Mouse (Mus musculus) midbrain, postnatal 0 days (tissue): ENCODE results near the gene Shisal1. TPM values are rescaled to one million over a fixed set of nuclear protein-coding genes. Genes with fewer than 3 reads are reported as not detected.

Experiments
- ATAC-seq: fragments of 200-750 bp; cut with Nextera tagmentation; 2 replicates; pipeline ENCODE4 v1.8.0; 2017; ENCODE audit warnings: moderate number of reproducible peaks, mild to moderate bottlenecking, moderate TSS enrichment, moderate library complexity; ENCODE audit not compliant: low FRiP score
- DNase-seq: peaks from one replicate; pipeline ENCODE4 v3.0.0-alpha.2; 2015; ENCODE audit warnings: low spot score
- H3K27ac ChIP-seq: fragments of 300-500 bp; sonication (generic); 2 replicates; pipeline ENCODE4 v1.5.1; 2014; ENCODE audit warnings: low read depth, mild to moderate bottlenecking, low read length, mixed read lengths
- H3K27me3 ChIP-seq: fragments of 300-500 bp; sonication (generic); 2 replicates; pipeline ENCODE4 v1.6.1; 2014; ENCODE audit warnings: low read length, control low read depth, mixed read lengths; ENCODE audit not compliant: insufficient read depth
- H3K36me3 ChIP-seq: fragments of 300-500 bp; sonication (generic); 2 replicates; pipeline ENCODE4 v1.6.1; 2014; ENCODE audit warnings: low read length, control low read depth, mixed read lengths; ENCODE audit not compliant: insufficient read depth
- H3K4me1 ChIP-seq: fragments of 300-500 bp; sonication (generic); 2 replicates; pipeline ENCODE4 v1.6.1; 2014; ENCODE audit warnings: mild to moderate bottlenecking, control low read depth, antibody characterized with exemption, low read length, mixed read lengths; ENCODE audit not compliant: insufficient read depth
- H3K4me2 ChIP-seq: fragments of 300-500 bp; sonication (generic); 2 replicates; pipeline ENCODE4 v1.6.1; 2014; ENCODE audit warnings: low read depth, mild to moderate bottlenecking, low read length, mixed read lengths; ENCODE audit not compliant: poor library complexity, severe bottlenecking
- H3K4me3 ChIP-seq: fragments of 300-500 bp; sonication (generic); 2 replicates; pipeline ENCODE4 v1.5.1; 2014; ENCODE audit warnings: low read depth, mild to moderate bottlenecking, low read length, moderate library complexity
- H3K9ac ChIP-seq: fragments of 300-500 bp; sonication (generic); replicated peaks from 2 replicates; pipeline ENCODE4 v1.6.1; 2014; ENCODE audit warnings: mild to moderate bottlenecking, low read length, moderate library complexity, mixed read lengths; ENCODE audit not compliant: poor library complexity, severe bottlenecking
- H3K9me3 ChIP-seq: fragments of 300-500 bp; sonication (generic); 2 replicates; pipeline ENCODE4 v1.6.1; 2016; ENCODE audit warnings: low read length, control low read depth
- CTCF ChIP-seq: IDR thresholded peaks from 2 replicates; pipeline ENCODE4 v1.5.1; 2016; ENCODE audit warnings: antibody characterized with exemption, mild to moderate bottlenecking
- WGBS: fragments of 180-500 bp; shearing (Covaris S2); extraction: QIAGEN DNeasy Blood & Tissue Kit; methylation state at CpG from one replicate; pipeline ENCODE4 v1.1.7; 2014; 5-methylcytosine and 5-hydroxymethylcytosine counted together
- polyA plus RNA-seq: library from polyadenylated mRNA; unstranded; fragments of >200 nt; fragmentation: Nextera tagmentation; extraction: Ambion mirVana; gene quantifications from 2 replicates; pipeline ENCODE4 v1.2.1, GENCODE M21; 2015
- total RNA-seq: library from RNA; depleted of rRNA; stranded (reverse); fragments of >200 nt; gene quantifications from 2 replicates; pipeline ENCODE4 v1.2.3, GENCODE M21; 2014; rRNA removed

Gene Shisal1
- total RNA-seq (50.0 and 73.5 TPM in 2 replicates), polyA plus RNA-seq (18.1 and 20.4 TPM in 2 replicates)

GRCm38 (mm10) chr15:84446997-84447396 is at the start of gene Shisal1:
Gene Shisal1 (minus strand): TSS chr15:84447097.
- Histone ChIP-seq H3K4me1 (peaks cover 14% of the 10 kb centered on the region; the same call in 1 of the 2 replicates), H3K9me3 (no peaks in the 10 kb centered on the region), H3K36me3 (no peaks in the 10 kb centered on the region), H3K9ac (peak within 1 kb of the TSS; percentile 81), H3K27ac (peak within 1 kb of the TSS; percentile 59), H3K27me3 (no peaks in the 10 kb centered on the region), H3K4me2 (peak within 1 kb of the TSS; percentile 81), H3K4me3 (peak within 1 kb of the TSS; percentile 63)
- 11% methylated on average over 7 of the region's 9 CpGs for WGBS
- DNase-seq (no peak), ATAC-seq (no peak)
- TF ChIP-seq CTCF = no peak

- ATAC-seq (no peak), DNase-seq (no peak)
- H3K4me2 ChIP-seq = no peak overlapping the region
- no peaks in the 10 kb centered on the region; the same call in 1 of the 2 replicates for H3K4me1 ChIP-seq
- no peak for TF ChIP-seq CTCF
- WGBS = 43% methylated on average over 7 of the region's 7 CpGs
- no peaks in the 10 kb centered on the region for H3K27me3 ChIP-seq
- no peak overlapping the region for H3K27ac ChIP-seq
- no peak overlapping the region for H3K4me3 ChIP-seq
- H3K36me3 ChIP-seq = no peaks in the 10 kb centered on the region
- H3K9ac ChIP-seq = no peak overlapping the region
- H3K9me3 ChIP-seq = no peaks in the 10 kb centered on the region
Observed at GRCm38 (mm10) chr15:84490486-84490885, 43.6 kb upstream of the Shisal1 start.

GRCm38 (mm10) chr15:84484255-84484654 is 37.4 kb upstream of the Shisal1 start:
- Histone ChIP-seq H3K36me3 (no peaks in the 10 kb centered on the region), H3K4me3 (no peak overlapping the region), H3K9me3 (no peaks in the 10 kb centered on the region), H3K27ac (no peak overlapping the region), H3K4me2 (no peak overlapping the region), H3K4me1 (peaks cover 3% of the 10 kb centered on the region; the same call in 1 of the 2 replicates), H3K27me3 (no peaks in the 10 kb centered on the region), H3K9ac (no peak overlapping the region)
- whole genome bisulfite sequencing = 16% methylated on average over 4 of the region's 4 CpGs
- no peak for TF ChIP-seq CTCF
- peak; percentile 63 for DNase-seq
- ATAC-seq = no peak; the same call in 1 of the 2 replicates

- no peak overlapping the region for H3K27ac ChIP-seq
- 67% methylated on average over 5 of the region's 5 CpGs for WGBS
- no peak overlapping the region for H3K4me3 ChIP-seq
- H3K4me1 ChIP-seq = peaks cover 3% of the 10 kb centered on the region; the same call in 1 of the 2 replicates
- H3K9ac ChIP-seq = no peak overlapping the region
- H3K27me3 ChIP-seq = no peaks in the 10 kb centered on the region
- DNase-seq (no peak), ATAC-seq (no peak)
- H3K9me3 ChIP-seq = no peaks in the 10 kb centered on the region
- H3K36me3 ChIP-seq = no peaks in the 10 kb centered on the region
- TF ChIP-seq CTCF = no peak
- H3K4me2 ChIP-seq = no peak overlapping the region
Observed at GRCm38 (mm10) chr15:84483622-84484021, 36.7 kb upstream of the Shisal1 start.

GRCm38 (mm10) chr15:84481259-84481877 is 34.5 kb upstream of the Shisal1 start:
- Histone ChIP-seq H3K27me3 (no peaks in the 10 kb centered on the region), H3K9me3 (no peaks in the 10 kb centered on the region), H3K36me3 (no peaks in the 10 kb centered on the region), H3K4me2 (no peak overlapping the region), H3K9ac (no peak overlapping the region), H3K4me1 (0 out of 2 replicates have a peak, but pooled peaks cover 3% of the 10 kb centered on the region), H3K27ac (no peak overlapping the region), H3K4me3 (no peak overlapping the region)
- WGBS = 32% methylated on average over 13 of the region's 13 CpGs
- ATAC-seq = no peak
- no peak for TF ChIP-seq CTCF
- DNase-seq = peak; percentile 23

GRCm38 (mm10) chr15:84469391-84469790 is 22.5 kb upstream of the Shisal1 start:
- Histone ChIP-seq H3K4me3 (no peak overlapping the region), H3K4me2 (no peak overlapping the region), H3K9me3 (no peaks in the 10 kb centered on the region), H3K27me3 (no peaks in the 10 kb centered on the region), H3K36me3 (no peaks in the 10 kb centered on the region), H3K4me1 (no peaks in the 10 kb centered on the region), H3K9ac (no peak overlapping the region), H3K27ac (no peak overlapping the region)
- TF ChIP-seq CTCF = no peak
- 37% methylated on average over 8 of the region's 8 CpGs for WGBS
- ATAC-seq = no peak
- DNase-seq = no peak
